In the genomic region with DNA sequence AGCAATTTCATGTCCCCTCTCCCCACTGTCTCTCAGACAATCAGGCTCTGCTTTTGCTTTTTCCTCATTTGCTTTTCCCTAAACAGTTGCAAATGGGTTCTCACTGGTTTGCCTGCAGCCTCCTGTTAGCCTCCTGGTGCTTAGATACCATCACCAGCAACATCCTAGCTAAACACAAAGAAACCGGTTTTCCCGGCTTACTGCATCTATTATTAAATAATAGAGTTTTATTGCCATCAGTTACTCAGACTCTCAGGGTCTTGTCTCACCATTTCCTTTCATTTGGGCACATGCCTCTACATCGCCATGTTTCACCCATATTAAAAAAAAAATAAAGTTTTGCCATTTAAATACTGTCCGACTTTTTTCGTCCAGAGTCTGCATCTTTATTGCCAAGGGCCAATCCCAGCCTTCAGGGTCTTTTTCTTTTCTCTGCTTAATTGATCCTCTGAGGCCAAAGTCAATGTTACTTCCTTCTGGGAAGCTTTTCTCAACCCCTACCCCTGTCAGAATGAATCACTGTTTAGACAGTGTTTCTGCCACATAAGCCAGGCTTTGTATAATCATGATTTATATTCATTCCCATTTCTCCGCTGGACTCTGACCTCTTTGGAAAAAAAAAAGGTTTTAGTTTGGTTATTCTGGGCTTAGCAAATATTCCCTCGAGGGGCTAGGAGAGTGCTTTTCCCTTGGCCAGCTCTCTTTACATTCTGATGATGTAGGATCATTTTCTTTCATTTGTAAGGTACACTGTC, we compare ENCODE assay signal across 21 mouse cellular contexts.
A peak's percentile ranks its signal among the peaks of the same experiment; 100 is the strongest.
DNase-seq lines count a peak whose midpoint lies in the region; ATAC-seq and TF ChIP-seq lines count a peak whose summit lies in the region.
"Had no signal": no experiment of that assay in that cellular context is flagged by ENCODE, and none has a peak within 500 bp of the region (broad histone marks: within the 10 kb centered on the region; RNA-seq: fewer than 3 reads in every experiment).

No protein-coding gene starts in this region.

- peaks cover 11% of the 10 kb centered on the region; the same call in 1 of the 2 replicates for H3K4me1 ChIP-seq in kidney, embryonic 15.5 days
- H3K4me1 ChIP-seq in stomach, embryonic 15.5 days, result no peaks in the 10 kb centered on the region
- H3K4me1 ChIP-seq in stomach, postnatal 0 days (replicated peaks; ENCODE audit: control insufficient read depth, insufficient read depth), result no peaks in the 10 kb centered on the region
- H3K4me1 ChIP-seq in embryonic fibroblast, embryonic 13.5 days (ENCODE audit: control insufficient read depth, insufficient read depth, low read length), result no peaks in the 10 kb centered on the region; the same call in none of the 2 replicates
- H3K4me1 ChIP-seq in neural tube, embryonic 15.5 days, result peaks cover 3% of the 10 kb centered on the region; the same call in 1 of the 2 replicates
- peaks cover 5% of the 10 kb centered on the region; the same call in 1 of the 2 replicates for H3K4me1 ChIP-seq in hindbrain, embryonic 13.5 days (replicated peaks)
- H3K4me1 ChIP-seq: forebrain, embryonic 15.5 days; heart, embryonic 15.5 days; liver, embryonic 13.5 days had no signal

- H3K27me3 ChIP-seq in kidney, embryonic 15.5 days, result no peaks in the 10 kb centered on the region
- no peaks in the 10 kb centered on the region for H3K27me3 ChIP-seq in stomach, embryonic 15.5 days (replicated peaks)
- no peaks in the 10 kb centered on the region for H3K27me3 ChIP-seq in stomach, postnatal 0 days (ENCODE audit: control insufficient read depth, insufficient read depth, low read length)
- no peaks in the 10 kb centered on the region for H3K27me3 ChIP-seq in neural tube, embryonic 15.5 days (replicated peaks)
- no peaks in the 10 kb centered on the region for H3K27me3 ChIP-seq in hindbrain, embryonic 13.5 days
- H3K27me3 ChIP-seq: forebrain, embryonic 15.5 days; heart, embryonic 15.5 days; liver, embryonic 13.5 days had no signal

- 14% methylated on average over 7 of the region's 7 CpGs for WGBS in kidney, embryonic 15.5 days
- 28% methylated on average over 7 of the region's 7 CpGs for WGBS in stomach, embryonic 15.5 days
- WGBS in stomach, postnatal 0 days, result 24% methylated on average over 7 of the region's 7 CpGs
- WGBS in neural tube, embryonic 15.5 days, result 12% methylated on average over 7 of the region's 7 CpGs
- WGBS in hindbrain, embryonic 13.5 days, result 34% methylated on average over 7 of the region's 7 CpGs

- 0 out of 2 replicates have a peak overlapping the region, but pooled peaks have one; percentile 9 for H3K4me2 ChIP-seq in kidney, embryonic 15.5 days
- no peak overlapping the region for H3K4me2 ChIP-seq in stomach, embryonic 15.5 days
- no peak overlapping the region for H3K4me2 ChIP-seq in stomach, postnatal 0 days (replicated peaks; ENCODE audit: low read depth)
- H3K4me2 ChIP-seq in neural tube, embryonic 15.5 days, result 0 out of 2 replicates have a peak overlapping the region, but pooled peaks have one; percentile 5
- no peak overlapping the region for H3K4me2 ChIP-seq in hindbrain, embryonic 13.5 days
- H3K4me2 ChIP-seq: forebrain, embryonic 15.5 days; heart, embryonic 15.5 days; liver, embryonic 13.5 days had no signal

- no peak overlapping the region for H3K9ac ChIP-seq in kidney, embryonic 15.5 days
- H3K9ac ChIP-seq in stomach, embryonic 15.5 days, result no peak overlapping the region
- H3K9ac ChIP-seq in stomach, postnatal 0 days (ENCODE audit: low read length), result no peak overlapping the region
- H3K9ac ChIP-seq in neural tube, embryonic 15.5 days (replicated peaks), result no peak overlapping the region
- no peak overlapping the region for H3K9ac ChIP-seq in hindbrain, embryonic 13.5 days
- H3K9ac ChIP-seq: forebrain, embryonic 15.5 days; heart, embryonic 15.5 days; liver, embryonic 13.5 days had no signal

- DNase-seq in kidney, postnatal 4 days, result no peak
- no peak for DNase-seq in stomach, postnatal 0 days (ENCODE audit: low spot score)
- no peak for DNase-seq in heart, adult 9 months (ENCODE audit: low spot score in 2 of 2)
- DNase-seq: adrenal gland, adult 2 months; cerebellum, adult 11 months; cerebellum, postnatal 36 days; heart, adult 11 months; kidney, adult 8-10 months; left cerebral cortex, postnatal 4 days; liver, embryonic 13.5 days; lung, postnatal 14 days; thymus, postnatal 4 days had no signal

- peak; percentile 40; the same call in 1 of the 2 replicates for ATAC-seq in kidney, embryonic 15.5 days (replicated peaks; ENCODE audit: low FRiP score)
- ATAC-seq in stomach, embryonic 15.5 days (ENCODE audit: insufficient read depth, low FRiP score, low read depth), result no peak
- ATAC-seq in stomach, postnatal 0 days (ENCODE audit: low FRiP score, low TSS enrichment), result no peak
- ATAC-seq in neural tube, embryonic 15.5 days (ENCODE audit: low FRiP score), result no peak; the same call in 1 of the 2 replicates
- no peak for ATAC-seq in hindbrain, embryonic 13.5 days (ENCODE audit: low FRiP score)
- ATAC-seq: forebrain, embryonic 15.5 days had no signal

- H3K36me3 ChIP-seq in kidney, embryonic 15.5 days, result no peaks in the 10 kb centered on the region
- H3K36me3 ChIP-seq in stomach, embryonic 15.5 days, result no peaks in the 10 kb centered on the region
- H3K36me3 ChIP-seq in stomach, postnatal 0 days (ENCODE audit: control insufficient read depth, insufficient read depth, low read length), result no peaks in the 10 kb centered on the region
- no peaks in the 10 kb centered on the region for H3K36me3 ChIP-seq in neural tube, embryonic 15.5 days
- H3K36me3 ChIP-seq in hindbrain, embryonic 13.5 days, result no peaks in the 10 kb centered on the region
- H3K36me3 ChIP-seq: forebrain, embryonic 15.5 days; heart, embryonic 15.5 days; hindbrain, embryonic 10.5 days; liver, embryonic 13.5 days had no signal

- H3K4me3 ChIP-seq in kidney, embryonic 15.5 days (replicated peaks), result no peak overlapping the region
- no peak overlapping the region for H3K4me3 ChIP-seq in stomach, embryonic 15.5 days (replicated peaks)
- H3K4me3 ChIP-seq in stomach, postnatal 0 days (ENCODE audit: low read depth, low read length), result no peak overlapping the region
- no peak overlapping the region for H3K4me3 ChIP-seq in embryonic fibroblast, embryonic 13.5 days (ENCODE audit: insufficient read depth, low read length)
- no peak overlapping the region for H3K4me3 ChIP-seq in neural tube, embryonic 15.5 days (replicated peaks)
- no peak overlapping the region for H3K4me3 ChIP-seq in hindbrain, embryonic 13.5 days
- H3K4me3 ChIP-seq: erythroblast, embryonic 14.5 days; forebrain, embryonic 15.5 days; heart, embryonic 15.5 days; hindbrain, embryonic 10.5 days; liver, embryonic 13.5 days had no signal

- TF ChIP-seq CTCF in stomach, postnatal 0 days (IDR thresholded peaks at IDR 0.05; ENCODE audit: low read depth), result no peak
- TF ChIP-seq CTCF in embryonic fibroblast, embryonic 13.5 days (IDR thresholded peaks at IDR 0.05; ENCODE audit: borderline replicate concordance, insufficient read depth, low read length), result no peak

- H3K27ac ChIP-seq in kidney, embryonic 15.5 days, result peak overlapping the region; percentile 45; the same call in 1 of the 2 replicates
- peak overlapping the region; percentile 3; the same call in 1 of the 2 replicates for H3K27ac ChIP-seq in stomach, embryonic 15.5 days
- H3K27ac ChIP-seq in stomach, postnatal 0 days (replicated peaks), result no peak overlapping the region
- peak overlapping the region; percentile 66 for H3K27ac ChIP-seq in embryonic fibroblast, embryonic 13.5 days (ENCODE audit: insufficient read depth, low read length)
- no peak overlapping the region for H3K27ac ChIP-seq in neural tube, embryonic 15.5 days (replicated peaks)
- H3K27ac ChIP-seq in hindbrain, embryonic 13.5 days, result no peak overlapping the region
- H3K27ac ChIP-seq: forebrain, embryonic 15.5 days; heart, embryonic 15.5 days; hindbrain, embryonic 10.5 days; liver, embryonic 13.5 days had no signal

- H3K9me3 ChIP-seq in kidney, embryonic 15.5 days (replicated peaks), result no peaks in the 10 kb centered on the region
- no peaks in the 10 kb centered on the region for H3K9me3 ChIP-seq in stomach, embryonic 15.5 days
- no peaks in the 10 kb centered on the region for H3K9me3 ChIP-seq in stomach, postnatal 0 days (ENCODE audit: control insufficient read depth, low read length)
- H3K9me3 ChIP-seq in neural tube, embryonic 15.5 days (replicated peaks), result no peaks in the 10 kb centered on the region
- no peaks in the 10 kb centered on the region for H3K9me3 ChIP-seq in hindbrain, embryonic 13.5 days
- H3K9me3 ChIP-seq: forebrain, embryonic 15.5 days; heart, embryonic 15.5 days; hindbrain, embryonic 10.5 days; liver, embryonic 13.5 days had no signal

- no peak for TF ChIP-seq POLR2A in embryonic fibroblast, embryonic 13.5 days (IDR thresholded peaks at IDR 0.05; ENCODE audit: low read depth, low read length)

- TF ChIP-seq EP300 in stomach, postnatal 0 days (optimal IDR thresholded peaks at IDR 0.05), result no peak

Comparison
In these comparisons a context has a peak if more than half of its experiments do, and no peak if none do; other contexts are left out.
1. H3K27ac ChIP-seq: peak in kidney, embryonic 15.5 days (single experiment), stomach, embryonic 15.5 days (single experiment) and embryonic fibroblast, embryonic 13.5 days (single experiment); none in stomach, postnatal 0 days (single experiment), neural tube, embryonic 15.5 days (single experiment) and hindbrain, embryonic 13.5 days (single experiment).
2. H3K4me2 ChIP-seq: peak in kidney, embryonic 15.5 days (single experiment) and neural tube, embryonic 15.5 days (single experiment); none in stomach, embryonic 15.5 days (single experiment), stomach, postnatal 0 days (single experiment) and hindbrain, embryonic 13.5 days (single experiment).